Mouse (Mus musculus): ENCODE measurements around the gene Nrxn3. TPM values are rescaled to one million over a fixed set of nuclear protein-coding genes. Genes with fewer than 3 reads are reported as not detected.

Nrxn3 gene
- total RNA-seq, 1 experiment from 2014 or later = 0.33 TPM

DNA sequence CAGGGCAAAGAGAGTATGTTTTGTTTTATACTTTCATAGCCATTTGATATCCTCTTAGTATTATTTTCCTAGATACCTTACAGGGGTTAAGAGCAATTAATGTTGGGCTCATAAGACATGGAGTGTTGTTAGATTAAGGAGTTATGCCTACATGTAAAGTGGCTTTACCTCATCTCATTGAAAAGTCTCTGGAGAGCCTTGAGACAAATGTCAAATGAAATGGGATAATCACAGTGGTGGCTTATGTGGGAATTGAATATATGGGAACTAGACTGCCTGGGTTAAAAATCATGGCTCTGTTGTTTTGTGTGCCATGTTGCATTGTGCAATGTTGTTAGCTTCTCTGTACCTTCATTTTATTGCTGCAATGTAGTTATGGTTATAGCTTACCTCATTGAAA, 327.0 kb downstream of the Nrxn3 start:
- DNase-seq = no peak

- no peak for DNase-seq
Observed at GRCm38 (mm10) chr12:89072436-89072835, 349.8 kb downstream of the Nrxn3 start.

DNA sequence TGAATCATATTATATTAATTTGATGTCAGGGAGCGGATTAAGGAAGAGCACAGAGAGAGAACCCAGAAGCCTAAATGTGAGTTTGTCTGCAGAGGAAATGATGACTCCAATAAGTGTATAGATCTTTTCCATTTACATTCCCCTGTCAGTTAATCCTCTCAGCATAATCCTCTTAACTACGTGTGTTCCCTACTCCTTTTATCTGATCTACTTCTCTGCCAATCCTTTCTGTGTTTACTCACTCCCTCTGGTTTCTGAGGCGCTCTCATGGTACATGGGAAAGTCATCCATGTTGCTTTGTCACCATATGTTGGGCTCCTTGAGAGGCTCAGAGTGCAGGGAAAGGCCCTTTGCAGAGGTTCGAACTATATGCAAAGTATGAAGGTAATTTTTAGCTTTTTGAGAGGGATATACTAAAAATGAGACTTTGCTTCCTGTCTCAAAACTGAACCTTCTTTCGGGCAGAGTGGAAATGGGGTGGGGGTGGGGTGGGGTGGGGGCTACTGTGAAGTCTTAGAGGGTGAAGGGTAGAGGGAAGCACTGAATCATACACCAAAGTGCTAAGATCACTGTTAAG, 350.6 kb downstream of the Nrxn3 start:
- DNase-seq = no peak

GRCm38 (mm10) chr12:89074551-89075295, 352.0 kb downstream of the Nrxn3 start:
- no peak for DNase-seq

GRCm38 (mm10) chr12:89093806-89094479, 371.3 kb downstream of the Nrxn3 start:
- DNase-seq = no peak

GRCm38 (mm10) chr12:89097561-89097960, 374.9 kb downstream of the Nrxn3 start:
- DNase-seq = no peak

- peak; percentile 82 for DNase-seq
Observed at GRCm38 (mm10) chr12:89106029-89106733, 383.5 kb downstream of the Nrxn3 start.

DNA sequence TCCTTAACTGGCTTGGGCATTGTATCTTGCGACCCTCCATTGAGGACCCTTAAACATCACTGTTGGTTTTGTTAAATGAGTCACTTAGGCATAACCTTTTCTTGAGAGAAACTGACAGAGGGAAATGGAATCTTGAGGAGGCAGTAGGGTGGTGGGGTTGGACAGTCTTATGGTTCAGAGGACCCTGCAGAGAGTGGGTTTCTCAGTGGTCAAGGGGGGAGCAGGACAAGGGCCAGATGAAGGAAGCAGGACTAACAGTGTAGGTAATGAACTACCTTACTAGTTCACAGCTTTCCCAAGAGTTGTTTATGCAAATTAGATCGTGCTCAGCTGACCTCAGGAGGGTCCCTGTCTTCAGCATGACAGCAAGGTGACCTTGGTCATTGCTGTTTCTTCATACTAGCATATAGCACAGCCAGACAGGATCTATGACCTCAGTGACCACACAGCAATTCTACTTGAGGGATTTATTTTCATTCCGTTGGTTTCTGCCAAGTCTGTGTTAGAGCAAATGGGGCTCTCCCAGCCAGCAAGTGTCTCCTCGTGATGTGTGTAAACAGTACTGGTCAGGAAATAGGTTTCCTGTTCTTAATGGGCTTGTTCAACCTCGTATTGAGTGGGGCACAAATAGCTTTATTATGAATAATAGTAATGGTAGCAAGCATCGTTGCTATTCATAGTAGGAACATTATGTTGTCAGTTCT, 384.4 kb downstream of the Nrxn3 start:
- no peak for DNase-seq

GRCm38 (mm10) chr12:89109779-89110335, 387.2 kb downstream of the Nrxn3 start:
- no peak for DNase-seq

DNA sequence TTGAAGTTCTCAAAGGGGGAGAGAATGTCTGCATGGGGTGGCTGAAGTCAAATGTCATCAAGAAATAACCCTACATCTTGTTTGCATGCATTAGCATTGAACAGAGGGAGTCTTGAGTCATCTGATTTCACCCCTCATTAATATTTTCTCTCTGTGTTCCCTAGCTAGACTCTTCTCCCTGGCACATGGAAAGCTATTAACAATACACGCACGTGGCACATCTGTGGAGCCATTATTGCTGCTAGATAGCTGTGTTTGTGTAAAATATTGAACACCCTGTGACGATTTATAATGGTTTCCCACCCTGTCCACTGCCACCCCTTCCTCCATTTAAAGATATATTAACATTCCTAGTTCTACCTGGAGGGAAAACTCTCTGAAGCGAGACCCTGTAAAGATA, 405.9 kb downstream of the Nrxn3 start:
- DNase-seq = no peak

DNA sequence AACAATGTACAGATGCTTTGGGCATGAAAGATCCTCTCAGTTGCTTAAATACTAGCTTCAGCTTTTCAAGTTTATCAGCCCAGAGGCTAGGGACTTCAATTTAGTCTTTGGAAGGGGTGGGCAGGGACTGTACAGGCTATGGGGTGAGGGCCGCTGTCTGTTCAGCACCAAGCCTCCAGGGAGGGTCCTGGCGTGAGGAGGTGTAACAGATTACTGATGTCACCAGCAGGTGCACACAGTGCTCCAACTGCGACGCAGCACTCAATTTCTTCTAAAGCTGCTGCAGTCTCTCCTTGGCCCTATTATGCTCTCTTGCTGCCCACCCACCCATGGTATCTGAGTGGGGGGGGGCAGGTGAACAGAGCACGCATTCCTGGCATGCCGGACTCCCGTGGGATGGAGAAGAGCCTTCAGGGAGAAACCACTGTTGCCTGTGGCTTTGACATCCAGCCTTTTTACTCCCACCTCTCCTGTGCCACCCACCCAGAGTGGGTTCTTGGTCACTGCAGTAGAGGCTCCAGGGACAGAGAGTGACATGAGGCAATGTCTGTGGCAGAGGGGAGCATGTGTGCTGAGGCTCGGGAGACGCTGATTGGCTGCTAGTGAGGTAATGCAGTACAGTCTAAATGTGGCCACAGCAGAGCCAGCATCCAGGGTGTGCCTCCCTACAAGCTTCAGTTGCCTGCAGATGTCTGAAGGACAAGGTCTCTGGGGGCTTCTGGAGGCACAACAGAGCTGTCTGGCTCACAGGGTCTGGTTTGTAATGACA, 406.6 kb downstream of the Nrxn3 start:
- DNase-seq = no peak

DNA sequence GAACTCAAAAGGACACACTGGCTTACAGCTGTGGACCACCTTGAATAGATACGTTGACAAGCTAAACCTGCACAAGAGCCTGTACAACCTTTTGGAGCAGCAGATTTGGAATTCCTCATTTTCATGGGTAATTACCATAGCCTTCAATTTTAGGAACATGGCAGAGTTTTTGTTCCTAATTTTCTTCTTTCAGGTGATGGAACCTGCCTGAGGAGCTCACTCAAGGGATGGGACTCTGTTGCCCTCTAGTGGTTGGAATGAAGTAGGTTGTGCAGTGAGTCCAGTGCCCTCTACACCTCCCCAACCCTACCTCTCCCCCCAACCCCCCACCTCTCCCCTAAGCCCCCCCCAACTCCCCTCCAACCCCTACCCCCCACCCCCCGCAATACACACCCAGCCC, 411.7 kb downstream of the Nrxn3 start:
- peak; percentile 34 for DNase-seq

DNA sequence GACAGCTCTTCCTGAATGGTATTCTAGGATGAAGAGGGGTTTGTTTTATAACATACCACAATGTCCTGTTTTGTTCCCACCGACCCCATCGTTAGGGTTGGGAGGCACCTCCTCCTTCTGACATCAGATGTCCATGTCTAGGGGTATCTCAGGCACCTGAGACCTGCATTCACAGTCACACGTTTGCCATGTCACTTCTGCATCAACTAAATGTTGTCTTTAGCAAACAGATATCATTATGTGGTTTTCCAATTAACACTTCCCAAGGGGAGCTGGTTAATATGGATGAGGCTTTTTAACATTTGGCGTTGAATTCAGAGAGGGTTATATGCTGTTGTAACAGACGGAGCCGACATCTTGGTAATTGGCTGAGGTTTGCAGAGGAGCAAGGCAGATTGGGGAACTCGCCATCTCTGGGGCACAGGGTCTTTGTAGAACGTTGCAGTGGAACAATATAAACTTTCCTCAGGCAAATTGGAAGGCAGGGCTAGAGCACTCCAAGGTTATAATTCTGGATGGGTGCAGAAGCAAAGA, 412.2 kb downstream of the Nrxn3 start:
- no peak for DNase-seq

GRCm38 (mm10) chr12:89148974-89149411, 426.3 kb downstream of the Nrxn3 start:
- no peak for DNase-seq

DNA sequence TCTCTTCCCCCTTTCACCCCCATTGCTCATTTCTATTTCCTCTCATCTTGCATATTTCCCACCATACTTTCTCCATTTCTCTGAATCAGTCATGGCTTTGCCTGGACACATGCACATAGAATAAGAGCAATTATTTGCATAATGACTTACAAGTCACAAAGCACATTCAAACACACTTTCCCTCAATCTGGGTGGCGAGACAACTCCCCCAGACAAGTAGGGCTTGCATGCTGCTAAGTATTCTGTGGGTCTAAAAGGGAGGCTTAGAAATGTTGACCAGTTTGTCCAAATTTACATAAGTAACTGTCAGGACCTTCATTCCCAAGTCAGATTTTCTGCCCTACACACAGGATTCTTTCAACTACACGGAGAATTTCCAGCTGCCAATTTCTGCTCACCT, 426.8 kb downstream of the Nrxn3 start:
- no peak for DNase-seq

- no peak for DNase-seq
Observed at GRCm38 (mm10) chr12:89156086-89156757, 433.5 kb downstream of the Nrxn3 start.

GRCm38 (mm10) chr12:89159353-89159752, 436.7 kb downstream of the Nrxn3 start:
- no peak for DNase-seq

DNA sequence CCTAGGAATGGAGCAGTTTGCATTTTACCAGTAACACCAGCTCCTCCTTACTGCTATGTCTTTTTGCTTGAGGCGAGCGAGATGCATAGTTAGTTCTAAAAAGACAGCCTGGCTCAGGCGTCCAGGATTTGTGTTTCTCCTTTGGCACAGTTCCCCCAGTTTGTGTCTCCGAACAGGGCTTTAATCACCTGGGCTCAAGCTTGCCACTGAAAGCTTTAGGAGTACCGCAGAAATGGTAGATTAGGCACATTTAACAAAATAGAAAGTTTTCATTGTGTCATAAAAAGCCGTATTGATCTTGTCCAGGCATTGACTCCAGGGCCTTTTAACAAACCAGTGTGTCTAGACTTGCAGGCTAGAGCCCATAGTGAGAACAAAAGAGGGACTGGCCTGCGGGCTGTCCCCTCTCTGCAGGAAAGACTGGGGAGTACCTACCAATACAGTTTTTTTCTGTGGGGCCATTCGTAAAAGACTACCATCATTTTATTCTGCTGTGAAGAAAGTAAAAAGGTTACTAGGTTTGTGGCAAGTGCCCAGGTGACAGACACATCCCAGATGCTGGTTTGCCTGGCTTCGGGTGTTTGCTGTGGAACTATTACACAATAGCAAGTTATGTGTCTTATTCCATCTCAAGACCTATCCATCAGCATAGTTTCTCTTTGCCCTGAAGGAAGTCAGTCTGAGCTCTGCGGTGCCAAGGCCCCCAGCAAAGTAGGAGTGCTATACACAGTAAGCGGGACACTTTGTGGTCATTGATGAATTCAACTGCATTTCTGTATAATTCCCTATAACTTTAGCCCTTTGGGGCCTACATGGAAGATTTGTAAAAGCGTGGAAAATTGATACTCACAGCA, 451.9 kb downstream of the Nrxn3 start:
- DNase-seq = no peak

DNA sequence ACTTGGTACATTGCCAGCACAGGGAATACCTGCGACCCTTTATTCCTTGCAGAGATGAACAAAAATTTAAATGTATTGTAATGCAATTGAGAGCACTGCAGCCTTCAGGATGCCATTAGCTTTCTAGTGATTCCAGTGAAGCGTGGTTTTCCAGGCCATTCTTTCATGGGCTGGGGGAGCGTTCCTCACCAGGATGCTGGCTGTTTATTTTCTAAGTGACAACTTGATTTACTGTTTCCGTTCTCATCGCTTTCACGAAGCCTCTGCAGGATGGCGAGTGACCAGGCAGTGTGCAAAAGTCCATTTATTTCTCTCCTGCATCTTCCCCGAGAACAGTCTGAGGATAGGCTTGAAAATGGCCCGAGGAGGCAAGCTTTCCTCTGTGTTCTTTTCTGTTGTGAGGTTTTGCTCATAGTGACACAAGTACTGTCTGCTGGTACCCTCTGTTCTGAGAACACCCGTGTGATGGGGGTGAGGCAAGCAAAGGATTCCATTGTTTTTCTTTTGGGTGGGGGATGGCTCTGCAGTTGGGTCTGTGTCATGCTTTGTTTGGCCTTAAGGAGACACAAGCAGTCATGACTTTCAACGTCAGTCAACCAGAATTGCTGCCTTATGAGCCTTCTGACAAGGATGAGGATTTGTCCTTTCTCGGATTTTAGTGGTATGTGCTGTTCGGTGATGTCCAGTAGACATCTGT, 457.4 kb downstream of the Nrxn3 start:
- DNase-seq = no peak

Measured in adrenal gland, postnatal 14 days (tissue).